Mouse (Mus musculus) G1E (cell line): Measurements from ENCODE around the gene Gm49369.

Source experiments
- CTCF ChIP-seq: IDR thresholded peaks from 2 replicates; pipeline ENCODE4 v1.5.1; 2012; ENCODE audit warnings: low read depth, low read length, inconsistent platforms, mixed read lengths
- GATA1 ChIP-seq: IDR thresholded peaks from 2 replicates; pipeline ENCODE4 v1.6.1; 2012; ENCODE audit warnings: borderline replicate concordance, low read length, inconsistent platforms, mixed read lengths
- GATA2 ChIP-seq: IDR thresholded peaks from 2 replicates; pipeline ENCODE4 v1.6.1; 2012; ENCODE audit warnings: low read depth, low read length, inconsistent platforms, borderline replicate concordance
- POLR2AphosphoS5 ChIP-seq: IDR thresholded peaks from 2 replicates; pipeline ENCODE4 v1.6.1; 2012; ENCODE audit warnings: low read depth, low read length, inconsistent platforms; ENCODE audit not compliant: insufficient replicate concordance
- TAL1 ChIP-seq: conservative IDR thresholded peaks from 2 replicates; pipeline ENCODE4 v1.6.1; 2012; ENCODE audit warnings: low read depth, low read length, inconsistent platforms, mixed read lengths

DNA sequence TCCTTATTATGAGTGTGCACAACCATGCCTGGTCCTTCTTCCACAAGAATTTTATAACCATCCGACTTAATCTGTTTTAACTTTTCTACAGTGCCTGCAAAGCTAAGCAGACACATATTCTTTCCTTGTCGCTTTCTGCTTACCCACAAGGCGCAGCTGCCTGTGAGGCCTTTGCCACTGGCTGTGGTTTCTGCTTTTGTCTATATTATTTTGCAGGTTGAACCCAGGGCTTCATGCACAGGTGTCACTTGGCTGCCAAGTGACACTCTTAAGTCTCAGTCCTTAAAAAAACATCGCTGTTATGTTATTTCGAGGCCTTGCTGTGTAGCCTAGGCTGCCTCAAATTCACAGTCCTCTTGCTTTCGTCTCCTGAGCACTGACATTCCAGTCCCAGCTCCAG, 59.8 kb downstream of the Gm49369 start:
- TF ChIP-seq CTCF (no peak), GATA1 (no peak), TAL1 (no peak), POLR2AphosphoS5 (no peak), GATA2 (no peak)
